Mouse (Mus musculus): Measurements from ENCODE around the gene Tmem258. TPM values are rescaled to one million over a fixed set of nuclear protein-coding genes. Genes with fewer than 3 reads are reported as not detected.
A peak's percentile ranks its signal among the peaks of the same experiment; 100 is the strongest.

Tmem258 gene
- total RNA-seq, 2 experiments from 2014 or later = 75.5 to 81.9 TPM

DNA sequence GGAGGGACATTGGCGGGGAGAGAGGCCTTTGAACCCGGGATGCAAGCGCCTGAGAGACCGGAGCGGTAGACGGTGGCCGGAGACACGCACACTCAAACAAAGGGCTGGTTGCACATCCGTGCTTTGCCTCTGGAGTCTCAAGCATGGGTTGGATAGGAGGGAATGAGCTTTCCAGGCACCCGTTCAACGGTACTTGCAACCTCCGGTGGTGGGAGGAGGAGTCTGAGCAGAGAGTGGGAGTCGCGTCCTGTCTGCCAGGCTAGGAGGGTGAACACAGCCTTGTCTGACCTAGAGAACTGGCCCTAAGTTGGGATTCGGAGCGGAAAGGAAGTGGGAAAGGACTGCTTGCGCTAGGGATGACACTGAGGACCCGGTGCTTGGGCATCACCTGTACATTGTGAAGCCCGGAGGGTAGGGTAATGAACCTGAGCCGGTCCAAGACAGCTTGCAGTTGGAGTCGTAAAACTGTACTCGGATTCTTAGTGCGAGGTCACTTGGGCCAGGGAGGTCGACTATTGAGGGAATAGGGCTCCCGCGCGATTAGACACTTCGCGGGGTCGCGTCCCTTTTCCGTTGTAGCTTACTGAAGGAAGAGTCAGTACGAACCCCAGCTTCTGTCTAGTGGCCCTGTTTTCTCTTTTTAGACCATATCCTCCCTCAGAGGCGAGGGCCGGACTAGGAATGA is 20.4 kb upstream of the Tmem258 start:
- intact Hi-C loops (cut with DNase I) = no loop called here
- peak in 1 of 2 experiments; percentile 38 for DNase-seq

DNA sequence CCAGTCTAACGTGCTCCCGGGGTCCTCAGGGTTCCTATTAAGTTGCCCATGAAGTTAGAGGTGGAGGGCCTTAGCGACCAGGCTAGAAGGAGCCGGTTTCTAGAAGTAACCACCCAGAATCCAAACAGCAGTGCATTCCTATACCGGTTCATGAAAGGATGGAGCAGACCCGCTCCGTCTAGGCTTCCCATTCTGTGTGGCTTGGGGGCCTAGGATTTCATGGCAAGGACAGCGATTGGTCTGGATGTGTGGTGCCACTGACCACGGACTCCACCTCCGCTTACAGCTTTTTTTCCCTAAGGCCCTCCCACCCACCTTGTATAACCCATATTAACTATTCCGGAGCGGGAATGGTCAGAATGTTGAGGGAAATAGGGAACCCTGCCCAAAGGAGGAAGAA is 19.7 kb upstream of the Tmem258 start:
- intact Hi-C loops (cut with DNase I) = no loop called here
- DNase-seq = no peak

DNA sequence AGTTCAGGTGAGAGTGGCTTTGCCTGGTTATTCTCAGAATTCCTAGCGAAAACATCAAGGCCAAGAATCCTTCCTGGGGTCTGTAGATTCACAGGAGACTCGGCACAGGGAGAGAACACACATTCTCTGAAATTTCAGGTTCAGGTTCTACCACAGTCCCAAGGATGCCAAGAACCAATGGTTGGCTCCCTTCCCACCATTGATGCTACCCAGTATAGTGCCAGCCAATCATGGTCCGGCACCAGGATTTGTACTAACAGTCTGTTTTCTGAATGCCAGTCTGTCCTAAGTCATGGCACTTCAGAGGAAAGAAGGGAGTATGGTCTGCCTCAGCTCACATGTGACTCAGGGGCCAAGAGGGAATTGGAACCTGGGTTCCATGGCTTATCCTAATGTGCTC is 17.9 kb upstream of the Tmem258 start:
- intact Hi-C loops (cut with DNase I) = no loop called here
- DNase-seq = no peak

DNA sequence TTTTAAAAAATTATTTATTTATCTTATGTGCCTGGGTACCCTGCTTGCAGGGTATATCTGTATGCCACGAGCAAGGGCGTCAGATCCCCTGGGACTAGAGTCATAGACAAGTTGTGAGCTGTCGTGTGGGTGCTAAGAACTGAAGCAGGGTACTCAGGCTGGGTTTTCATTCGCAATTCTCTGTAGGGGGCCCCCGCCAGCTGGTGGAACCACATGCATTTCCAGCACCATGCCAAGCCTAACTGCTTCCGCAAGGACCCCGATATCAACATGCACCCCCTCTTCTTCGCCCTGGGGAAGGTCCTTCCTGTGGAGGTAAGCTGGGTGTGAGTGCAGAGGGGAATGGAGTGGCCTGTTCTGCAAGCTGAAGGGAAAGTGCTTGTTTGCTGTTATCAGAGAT is 17.2 kb upstream of the Tmem258 start:
- DNase-seq = no peak
- intact Hi-C loops (cut with DNase I) = no loop called here

DNA sequence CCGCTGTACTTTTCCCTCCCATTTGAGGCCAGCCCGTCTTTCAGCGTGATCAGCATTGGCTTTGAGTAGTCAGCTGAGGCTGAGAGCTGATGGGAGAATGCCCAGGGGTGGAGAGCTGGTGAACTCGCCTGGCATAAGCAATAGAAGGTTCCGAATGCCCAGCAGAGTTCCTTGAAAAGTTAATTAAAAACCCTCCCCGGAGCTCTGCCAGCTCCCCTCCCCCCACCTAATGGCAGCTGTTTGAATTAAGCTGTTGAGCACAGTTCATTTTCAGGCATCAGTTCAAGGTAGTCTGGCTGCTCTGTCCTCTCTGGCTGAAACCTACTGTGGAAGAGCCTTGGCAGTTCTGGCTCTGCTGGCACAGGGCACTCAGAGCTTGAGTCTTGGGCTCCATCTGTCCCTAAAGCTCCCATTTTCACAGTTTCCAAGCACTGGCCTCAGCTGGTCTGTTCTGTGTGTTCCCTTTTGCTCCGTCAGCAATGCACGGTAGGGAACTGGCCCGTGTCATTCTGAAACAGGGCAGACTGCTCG is 15.5 kb upstream of the Tmem258 start:
- intact Hi-C loops (cut with DNase I) = no loop called here
- DNase-seq = peak; percentile 31 to 42

DNA sequence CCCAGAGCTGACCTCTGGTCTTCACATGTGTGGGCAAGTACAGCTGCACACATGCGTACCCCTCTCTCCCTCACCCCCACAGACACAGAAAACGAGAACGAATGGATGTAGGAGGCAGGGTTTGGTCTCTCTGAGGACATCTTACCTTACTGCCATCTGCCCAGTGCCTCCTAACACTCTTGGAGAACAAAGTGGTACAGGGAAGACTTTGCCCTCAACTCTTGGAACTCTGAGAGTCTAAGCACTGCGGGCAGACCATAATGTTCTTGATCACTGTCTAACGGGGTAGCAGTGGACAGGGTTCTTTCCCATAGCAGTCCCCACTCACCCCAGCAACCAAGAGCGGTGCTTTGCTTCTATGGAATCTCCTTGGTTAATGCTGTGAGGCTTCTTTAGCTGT is 14.8 kb upstream of the Tmem258 start:
- intact Hi-C loops (cut with DNase I) = no loop called here
- DNase-seq = no peak

DNA sequence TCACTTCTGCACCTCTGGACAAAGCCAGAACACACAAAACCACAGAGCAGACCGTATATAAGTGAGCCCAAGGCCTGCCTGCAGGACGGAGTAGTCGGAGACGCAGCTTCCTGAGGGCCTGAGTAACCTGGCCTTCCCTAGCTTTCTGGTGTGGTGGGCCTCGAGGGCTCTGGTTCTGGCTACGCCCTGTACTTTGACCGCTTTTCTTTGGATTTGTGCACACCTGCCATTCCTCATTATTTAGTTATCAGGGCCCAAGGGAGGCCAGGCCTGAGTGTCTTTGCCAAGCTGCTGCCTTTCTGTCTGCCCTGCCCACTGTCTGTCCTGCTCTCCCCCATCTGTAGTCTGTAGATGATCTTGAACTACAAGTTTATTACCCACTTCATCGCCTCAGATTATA is 13.9 kb upstream of the Tmem258 start:
- intact Hi-C loops (cut with DNase I) = no loop called here

DNA sequence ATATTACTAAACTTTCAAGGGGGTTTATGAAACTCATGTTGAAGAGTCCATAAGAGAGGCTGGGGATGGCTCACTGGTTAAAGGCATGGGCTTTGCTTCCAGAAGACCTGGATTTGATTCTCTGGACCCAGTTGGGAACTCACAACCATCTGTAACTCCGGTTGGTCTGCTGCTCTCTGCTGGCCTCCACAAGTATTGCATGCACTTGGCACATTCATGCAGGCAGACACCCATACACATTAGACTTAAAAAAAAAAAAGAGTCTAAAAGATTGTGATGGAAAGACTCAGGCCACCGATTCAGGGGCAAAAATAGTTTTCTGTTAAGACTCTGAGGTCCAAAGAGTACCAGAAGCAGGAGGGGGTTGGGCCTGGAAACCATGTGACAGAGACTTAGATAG is 13.0 kb upstream of the Tmem258 start:
- intact Hi-C loops (cut with DNase I) = no loop called here
- peak; percentile 58 to 72 for DNase-seq

More for the DNA sequence above, 13.9 kb upstream of the Tmem258 start:
- no peak for DNase-seq

DNA sequence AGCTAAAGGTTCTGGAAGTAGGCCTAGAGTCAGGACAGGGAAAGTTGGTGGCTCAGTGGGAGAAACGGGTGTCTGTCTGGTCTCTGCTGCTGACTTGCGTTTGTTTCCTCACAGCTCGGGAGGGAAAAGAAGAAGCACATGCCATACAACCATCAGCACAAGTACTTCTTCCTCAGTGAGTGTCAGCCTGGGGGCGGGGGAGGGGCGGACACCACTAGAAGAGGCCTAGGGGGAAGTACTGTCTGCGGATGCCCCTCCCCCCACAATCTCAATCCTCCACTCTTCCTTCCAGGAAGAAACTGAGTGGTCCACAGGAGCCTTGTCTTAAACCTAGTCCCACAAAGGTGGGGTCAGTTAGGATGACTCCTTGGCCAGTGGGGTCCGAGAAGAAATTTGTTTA is 12.5 kb upstream of the Tmem258 start:
- intact Hi-C loops (cut with DNase I) = no loop called here
- no peak for DNase-seq

DNA sequence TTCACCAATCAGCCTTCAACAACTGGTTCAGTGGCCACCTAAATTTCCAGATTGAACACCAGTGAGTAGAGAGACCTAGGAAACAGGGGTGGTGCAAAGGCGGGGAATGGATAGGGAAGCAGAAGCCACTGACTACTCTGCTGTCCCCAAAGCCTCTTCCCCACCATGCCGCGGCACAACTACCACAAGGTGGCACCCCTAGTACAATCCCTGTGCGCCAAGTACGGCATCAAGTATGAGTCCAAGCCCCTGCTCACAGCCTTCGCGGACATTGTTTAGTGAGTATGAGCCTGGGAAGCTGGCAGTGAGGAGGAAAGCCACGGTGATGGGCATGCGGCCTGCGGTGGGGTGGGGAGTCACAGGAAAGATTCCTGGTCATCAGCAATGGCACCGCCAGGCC is 9.5 kb upstream of the Tmem258 start:
- no peak for DNase-seq
- intact Hi-C loops (cut with DNase I) = no loop called here

DNA sequence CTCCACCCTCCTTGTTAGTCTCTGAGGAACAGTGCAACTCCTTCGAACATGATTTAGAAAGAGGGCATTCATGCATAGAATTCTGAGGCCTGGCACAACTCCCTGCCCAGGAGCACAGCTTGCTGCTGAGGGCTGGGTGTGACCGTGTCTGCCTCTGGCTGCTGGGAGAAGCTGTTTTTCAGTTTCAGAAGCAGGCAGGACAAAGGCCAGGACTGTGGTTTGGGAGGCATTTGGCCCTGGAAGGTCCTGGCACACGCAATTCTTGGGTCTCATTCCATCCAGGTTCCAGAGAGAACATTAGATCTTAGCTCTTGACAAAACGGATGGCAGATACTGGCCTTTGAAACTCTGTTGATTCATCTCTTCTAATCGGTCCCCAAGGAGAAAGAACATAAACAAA is 8.6 kb upstream of the Tmem258 start:
- DNase-seq = no peak
- intact Hi-C loops (cut with DNase I) = loop anchor here (5.0 kb wide), 2 partner anchors 158 to 278 kb away; no protein-coding TSS in a partner anchor

DNA sequence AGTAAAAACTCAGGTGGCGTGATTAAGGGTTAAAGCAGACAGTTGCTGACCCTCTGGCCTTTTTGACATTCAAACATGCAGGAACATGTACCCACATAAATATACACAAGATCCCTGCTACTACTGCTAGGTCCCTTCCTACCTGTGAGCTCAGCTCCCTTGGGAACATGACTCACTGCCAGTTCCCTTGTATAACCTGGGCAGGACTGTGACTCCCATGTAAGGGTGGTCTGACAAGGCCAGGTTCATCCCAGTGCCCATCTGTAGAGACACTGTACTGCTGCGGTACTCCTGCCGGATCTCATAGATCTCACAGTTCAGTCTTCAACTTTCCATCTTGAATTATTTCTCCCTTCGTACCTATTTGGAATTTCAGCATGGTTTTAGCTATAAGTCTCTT is 6.7 kb upstream of the Tmem258 start:
- intact Hi-C loops (cut with DNase I) = loop anchor here (5.0 kb wide), 2 partner anchors 160 to 280 kb away; no protein-coding TSS in a partner anchor
- no peak for DNase-seq

DNA sequence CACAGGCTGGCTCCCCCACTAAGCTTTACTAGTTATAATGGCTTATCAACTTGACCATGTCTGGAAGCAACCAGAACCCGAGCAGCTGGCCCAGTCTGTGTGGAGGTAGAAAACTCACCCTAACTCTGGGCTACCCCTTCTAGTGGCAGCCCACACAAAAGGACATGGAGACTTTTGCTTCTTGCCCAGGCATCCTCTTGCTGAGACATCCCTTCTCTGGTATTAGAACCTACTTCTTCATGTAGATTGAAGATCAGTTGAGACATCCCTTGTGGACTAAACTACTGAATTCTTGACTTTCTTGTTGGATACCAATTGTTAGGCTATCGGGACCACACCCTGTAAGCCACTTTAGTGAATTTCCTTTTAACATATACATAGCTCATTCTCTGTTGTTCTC is 5.5 kb upstream of the Tmem258 start:
- no peak for DNase-seq
- intact Hi-C loops (cut with DNase I) = loop anchor here (2.0 to 5.0 kb wide), 3 partner anchors 161 to 281 kb away; partner anchors contain the start of genes Best1 and Rab3il1

DNA sequence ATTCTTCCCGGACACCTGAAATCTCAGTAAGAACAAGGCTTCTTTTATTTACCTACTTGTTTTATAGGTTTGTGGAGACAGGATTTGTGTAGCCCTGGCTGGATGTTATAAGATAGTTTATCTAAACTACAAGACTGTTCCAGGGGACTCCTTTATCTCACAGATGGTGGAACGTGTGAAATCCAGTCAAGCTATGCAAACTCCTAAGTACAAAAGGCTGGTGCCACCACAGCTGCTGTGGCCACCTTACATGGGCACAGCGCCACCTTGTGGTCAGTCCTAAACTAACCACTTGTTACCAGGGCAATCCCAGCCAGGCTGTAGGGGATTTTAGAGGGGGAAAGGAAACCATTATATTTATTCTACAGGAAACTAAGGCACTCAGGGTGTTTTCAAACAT is 5.1 kb upstream of the Tmem258 start:
- intact Hi-C loops (cut with DNase I) = loop anchor here (2.0 to 5.0 kb wide), 3 partner anchors 161 to 281 kb away; partner anchors contain the start of genes Best1 and Rab3il1
- peak; percentile 52 to 76 for DNase-seq

DNA sequence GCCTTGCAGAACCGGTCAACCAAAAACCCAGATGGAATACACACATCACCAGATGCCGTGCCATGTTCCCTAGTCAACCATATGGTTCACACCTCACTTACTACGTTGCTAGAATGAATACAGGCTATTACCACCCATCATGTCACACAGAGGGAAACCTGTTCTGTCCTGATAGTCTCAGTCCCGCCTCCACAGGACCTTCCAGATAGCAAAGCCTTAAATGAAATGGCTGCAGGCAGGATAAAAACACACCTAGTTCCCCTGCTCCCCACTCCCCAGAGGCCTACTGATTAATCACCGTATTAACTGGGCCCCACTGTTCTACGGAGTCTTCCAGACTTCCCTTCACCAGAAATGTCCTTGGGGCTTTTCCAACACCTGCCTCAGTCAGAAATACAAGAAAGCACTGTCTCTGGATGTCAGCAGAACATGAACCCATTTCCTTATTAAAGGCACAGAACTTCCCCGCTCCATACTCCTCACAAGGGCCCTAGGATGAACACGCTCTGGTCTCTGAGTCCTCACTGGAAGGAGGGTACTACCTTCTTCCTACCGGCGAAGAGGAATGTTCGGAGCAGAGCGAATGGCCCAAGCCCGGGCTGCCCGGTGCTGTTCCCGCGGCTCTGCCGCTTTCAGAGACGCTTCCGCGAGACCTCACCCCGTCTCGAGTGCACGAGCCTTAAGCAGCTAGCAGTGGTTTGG is 517 bp upstream of the Tmem258 start:
- intact Hi-C loops (cut with DNase I) = no loop called here
- no peak for DNase-seq

DNA sequence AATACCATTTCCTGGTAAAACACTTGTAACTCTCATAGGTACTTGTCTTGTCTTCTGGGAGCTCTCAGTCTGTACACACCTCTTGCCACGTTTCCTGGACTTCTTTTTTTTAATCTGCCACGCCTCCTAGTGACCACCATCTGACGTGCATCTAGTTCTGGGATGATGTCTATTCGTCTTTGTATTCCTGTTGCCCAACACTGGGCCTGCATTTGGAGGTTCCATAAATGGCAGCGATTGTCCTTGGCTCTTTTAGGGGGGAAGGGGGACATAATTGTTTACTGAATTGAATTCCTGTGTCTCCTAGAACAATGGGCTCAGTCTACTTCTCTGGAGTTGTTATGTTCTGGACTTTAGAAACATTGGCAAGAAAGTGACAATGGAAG is 795 bp downstream of the Tmem258 start:
- no peak for DNase-seq
- intact Hi-C loops (cut with DNase I) = no loop called here

DNA sequence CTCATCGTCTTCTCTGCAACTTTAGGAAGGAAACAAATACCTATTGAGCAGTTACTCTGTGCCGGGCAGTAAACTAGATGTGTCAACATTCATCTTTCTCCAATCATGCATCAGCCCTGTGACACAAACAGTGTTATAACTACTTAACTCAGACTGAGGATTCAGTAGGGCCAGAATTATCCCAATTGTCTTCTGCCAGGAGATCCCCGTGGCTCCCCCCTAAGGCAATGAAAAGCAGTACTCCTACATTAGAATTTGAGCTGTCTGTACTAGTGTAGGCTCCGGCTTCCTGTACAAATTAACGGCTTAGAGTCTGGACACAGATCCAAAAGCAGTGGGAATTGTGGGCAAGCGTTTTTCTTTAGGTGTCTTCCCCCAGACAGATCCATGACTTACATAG is 1.2 kb downstream of the Tmem258 start:
- no peak for DNase-seq
- intact Hi-C loops (cut with DNase I) = no loop called here

DNA sequence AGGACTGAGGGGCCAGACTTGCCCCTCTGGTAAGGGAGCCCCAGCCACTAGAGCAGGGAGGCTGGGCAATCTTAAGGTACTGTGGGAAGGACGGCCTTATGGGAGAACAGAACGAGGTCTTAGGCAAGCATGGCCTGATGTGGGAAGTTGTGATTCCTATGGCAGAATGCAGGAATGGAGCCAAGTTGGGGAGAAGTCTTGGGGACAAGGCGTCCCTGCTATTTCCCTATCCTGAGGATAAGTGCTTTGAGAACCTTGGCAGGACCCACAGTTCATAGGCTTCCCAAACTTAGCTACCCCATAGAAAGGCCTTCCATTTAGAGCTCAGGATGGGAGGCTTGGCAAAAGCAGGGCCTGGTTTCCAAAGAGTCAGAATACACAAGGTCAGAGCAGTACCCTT is 5.0 kb downstream of the Tmem258 start:
- no peak for DNase-seq
- intact Hi-C loops (cut with DNase I) = no loop called here

DNA sequence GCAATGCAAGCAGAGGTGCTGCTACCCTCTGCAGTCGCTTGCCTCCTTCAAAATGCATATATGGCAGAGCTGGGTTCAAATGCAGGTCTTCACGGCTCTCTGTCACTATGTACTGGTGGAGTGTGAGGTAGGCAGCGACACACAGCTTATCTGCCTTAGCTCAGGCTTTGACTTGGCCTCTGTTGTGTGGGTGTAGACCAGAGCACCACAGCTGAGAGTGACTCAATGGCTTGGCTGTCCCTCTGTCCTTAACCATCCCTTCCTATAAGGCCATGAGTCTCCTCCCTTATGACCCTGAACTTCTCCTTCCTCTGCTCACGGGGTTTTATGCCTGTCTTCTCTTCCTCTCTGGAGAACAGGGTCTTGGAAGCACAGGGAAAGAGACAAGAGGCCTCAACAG is 7.1 kb downstream of the Tmem258 start:
- DNase-seq = no peak
- intact Hi-C loops (cut with DNase I) = no loop called here

DNA sequence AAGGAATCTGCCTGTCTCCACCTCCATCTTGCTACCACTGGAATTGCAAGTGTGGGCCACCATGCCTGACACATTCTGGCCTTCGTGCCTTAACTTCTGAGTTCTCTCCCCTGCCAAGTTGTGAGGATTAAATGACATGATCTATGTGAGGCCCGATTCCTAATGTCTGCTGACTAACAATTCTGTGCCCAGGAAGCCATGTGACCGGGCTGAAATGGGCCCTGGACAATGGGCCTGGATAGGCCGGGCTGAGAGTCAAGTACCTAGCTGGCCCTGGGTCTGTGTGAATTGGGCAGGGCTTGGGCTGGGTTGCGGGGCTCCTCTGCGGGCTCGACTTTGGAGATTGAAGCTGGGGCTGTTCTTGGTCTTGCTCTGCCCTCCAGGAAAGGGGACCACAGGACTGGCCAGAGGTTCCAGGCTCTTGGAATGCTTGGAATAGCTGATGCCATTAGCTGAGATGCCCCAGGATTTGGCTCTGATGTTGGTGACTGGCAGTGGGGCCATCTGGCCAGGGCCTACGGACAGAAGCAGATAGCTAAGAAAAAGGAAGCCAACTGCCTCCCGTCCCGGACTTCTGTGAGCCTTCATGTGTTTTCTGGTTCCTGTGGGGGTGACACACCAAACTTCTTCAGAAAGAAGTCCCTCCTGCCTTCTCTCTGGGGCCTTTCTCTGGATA is 10.1 kb downstream of the Tmem258 start:
- DNase-seq = no peak
- intact Hi-C loops (cut with DNase I) = no loop called here

DNA sequence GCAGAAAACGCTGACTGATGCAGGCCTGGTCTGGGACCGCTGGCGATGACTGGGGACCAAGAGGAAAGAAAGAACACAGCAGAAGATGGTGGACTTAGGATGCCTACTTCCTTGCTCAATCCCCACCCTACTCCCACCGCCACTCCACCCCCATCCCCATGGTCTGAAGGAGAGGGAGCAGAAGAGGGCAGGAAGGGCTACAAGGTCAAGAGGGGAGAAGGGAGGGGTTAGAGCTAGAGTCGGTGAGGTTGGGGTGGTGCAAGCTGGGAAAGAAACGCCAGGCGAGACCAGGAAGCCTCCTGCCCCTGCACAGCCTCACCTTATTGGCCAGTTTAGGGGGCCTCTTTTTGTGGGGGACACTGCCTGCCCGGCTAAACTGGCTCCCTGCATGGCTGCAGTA is 12.3 kb downstream of the Tmem258 start:
- intact Hi-C loops (cut with DNase I) = no loop called here
- DNase-seq = no peak

All from gastrocnemius, postnatal 36 days (tissue).